Mouse (Mus musculus): ENCODE measurements at regions not wholly inside any gene's neighbourhood (a gene's known extent, or its start where the extent isn't known, plus 50 kb on each side); places are given as distances from the start of the nearest gene placed in this dataset.

DNA sequence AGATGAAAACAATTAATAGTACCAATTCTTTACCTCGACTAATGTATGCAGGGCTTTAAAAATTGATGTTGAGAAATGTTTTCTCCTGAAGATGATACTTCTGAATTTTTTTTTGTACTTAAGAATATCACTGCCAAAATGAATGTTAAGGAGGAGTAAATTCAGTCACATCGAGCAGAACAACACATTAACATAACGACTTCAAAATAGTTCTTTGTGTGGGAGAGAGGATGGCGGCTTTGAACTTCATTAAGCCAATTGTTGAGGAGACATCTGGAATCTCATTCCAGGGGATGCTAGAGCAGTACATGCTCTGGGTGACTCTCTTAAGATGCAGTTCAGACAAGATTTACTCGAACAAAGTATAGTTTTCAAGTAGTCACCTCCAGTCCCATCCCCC is 350.8 kb upstream of the Chrm3 start:
- no peak for TF ChIP-seq CTCF (IDR thresholded peaks at IDR 0.05; ENCODE audit: borderline replicate concordance, insufficient read depth, low read depth, low read length)
- TF ChIP-seq POLR2A (IDR thresholded peaks at IDR 0.05; ENCODE audit: borderline replicate concordance, insufficient read depth, low read length): no peak

All from cerebellum, adult 2 months (tissue).